Mouse (Mus musculus) retina, adult 2 months (tissue): ENCODE data around the gene Syt14.

ENCODE experiments used
- DNase-seq: peaks from one replicate; pipeline ENCODE4 v3.0.0-alpha.2; 2012; ENCODE audit warnings: low read depth, low spot score

The Syt14 gene

GRCm38 (mm10) chr1:192869761-192870160, 165.8 kb downstream of the Syt14 start:
- DNase-seq: no peak

DNA sequence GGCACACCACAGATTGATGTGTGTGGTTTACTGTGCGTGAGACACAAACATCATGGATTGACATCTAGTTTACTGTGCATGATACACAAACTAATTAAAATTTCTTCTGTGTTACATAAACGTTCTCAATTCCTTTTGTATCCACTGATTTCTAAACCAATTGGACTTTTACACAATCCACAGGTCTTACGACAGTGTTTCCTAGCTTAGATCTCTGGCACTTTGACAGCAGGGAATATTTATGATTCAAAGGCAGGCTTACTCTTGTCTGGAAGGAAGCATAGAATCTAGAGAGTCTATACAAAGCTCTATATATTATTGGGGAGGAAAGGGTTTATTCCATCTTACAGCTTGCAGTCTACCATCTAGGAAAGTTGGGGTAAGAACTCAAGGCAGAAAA, 171.1 kb downstream of the Syt14 start:
- DNase-seq: no peak

DNA sequence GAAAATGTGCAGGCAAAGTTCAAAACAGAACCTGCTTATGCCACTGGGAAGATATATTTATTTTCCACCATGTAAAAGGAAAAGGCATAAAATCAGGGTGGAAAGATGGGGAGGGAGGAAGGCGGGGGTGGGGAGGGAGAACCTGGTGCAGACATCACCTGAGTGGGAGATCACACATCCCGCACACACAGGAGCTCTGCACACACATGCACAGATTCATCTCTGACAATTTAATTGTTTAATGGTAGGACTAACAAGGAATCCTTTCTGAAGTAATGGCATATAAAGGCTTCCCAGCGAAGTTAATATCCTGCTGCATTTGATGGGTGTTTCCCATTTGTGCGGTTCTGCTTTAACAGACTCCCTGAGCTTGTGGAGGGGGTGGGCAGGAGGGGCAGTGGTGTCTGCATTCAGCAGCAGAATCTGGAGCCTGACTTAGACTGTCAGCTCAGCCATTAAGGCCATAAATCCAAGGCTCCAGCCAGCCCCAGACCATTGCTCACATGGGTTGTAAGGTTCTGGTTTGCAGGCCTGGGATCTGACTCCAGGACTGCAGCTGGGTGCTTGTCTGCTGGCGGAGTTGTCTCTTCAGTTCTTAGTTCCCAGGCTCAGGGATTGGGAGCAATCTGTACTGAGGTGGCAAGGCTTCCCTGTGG, 174.1 kb downstream of the Syt14 start:
- DNase-seq: no peak

DNA sequence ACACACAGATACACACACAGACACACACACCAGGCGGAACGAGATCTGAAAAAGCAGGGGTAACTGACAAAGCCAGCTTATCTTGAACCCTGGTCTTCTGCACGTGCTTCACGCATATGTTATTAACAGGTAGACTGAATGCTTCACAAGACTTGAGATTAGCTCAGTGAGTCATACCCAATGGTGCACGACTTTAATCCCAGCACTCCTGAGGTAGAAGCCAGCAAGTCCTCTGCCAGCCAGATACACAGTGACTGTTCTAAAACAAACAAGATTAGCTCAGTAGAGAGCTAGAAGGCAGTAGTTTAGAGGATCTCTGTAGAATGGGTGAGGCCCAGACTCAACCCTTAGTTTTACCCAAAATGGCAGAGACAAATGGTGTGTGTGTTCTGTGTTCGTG, 175.3 kb downstream of the Syt14 start:
- DNase-seq: no peak

DNA sequence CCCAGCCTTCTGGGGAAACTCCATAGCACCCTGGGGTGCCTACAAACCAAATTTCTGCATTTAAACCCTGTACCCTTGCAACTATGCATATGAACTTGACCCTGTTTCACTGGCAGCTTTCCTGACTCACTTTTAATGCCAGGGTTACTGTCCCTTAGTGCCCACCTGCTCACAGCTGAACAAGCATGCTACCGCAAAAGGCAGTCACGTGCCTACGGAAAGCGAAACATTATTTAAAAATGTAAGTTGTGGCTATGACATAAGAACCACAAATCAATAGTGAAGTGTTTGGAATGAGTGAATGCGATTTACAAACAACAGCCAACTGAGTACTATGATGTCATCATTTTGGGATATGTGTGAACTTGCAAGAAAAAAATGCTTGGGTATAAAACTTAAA, 178.0 kb downstream of the Syt14 start:
- DNase-seq: no peak

DNA sequence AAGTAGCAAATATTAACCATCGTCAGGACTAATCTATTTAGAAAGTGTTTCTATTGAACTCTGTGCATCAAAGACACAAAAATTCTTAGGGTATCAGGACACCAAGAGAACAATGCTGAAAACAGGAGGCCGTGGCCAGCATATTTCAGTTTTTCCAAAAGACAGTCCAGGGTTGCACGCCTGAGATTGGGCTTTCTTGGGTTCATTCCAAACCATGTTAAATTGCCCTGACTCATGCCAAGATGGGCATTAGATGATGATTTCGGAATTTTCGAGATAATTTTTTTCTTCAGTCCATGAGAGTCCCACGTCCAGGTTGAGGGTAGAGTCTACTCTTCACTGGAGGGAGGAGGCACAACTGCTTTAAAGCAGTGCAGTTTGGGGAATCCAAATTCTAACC, 178.6 kb downstream of the Syt14 start:
- no peak for DNase-seq

DNA sequence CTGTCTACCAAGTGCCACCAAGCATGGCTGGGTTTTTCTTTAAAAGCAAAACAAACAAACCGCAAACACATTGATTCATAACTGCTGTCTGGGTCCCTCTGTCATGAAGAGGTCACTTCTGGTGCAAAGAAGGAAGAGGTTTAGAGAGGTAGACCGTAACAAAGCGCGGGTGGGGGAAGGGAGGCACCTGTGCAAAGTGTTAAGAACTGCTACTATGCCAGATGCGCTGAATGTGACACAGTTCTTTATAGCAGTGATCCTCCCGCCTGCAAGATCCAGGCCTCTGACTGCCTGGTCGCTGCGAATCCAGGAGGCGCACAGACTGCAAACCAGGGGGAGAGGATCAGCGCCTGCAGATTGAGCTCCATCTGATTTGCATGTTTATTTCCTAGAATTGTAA, 179.2 kb downstream of the Syt14 start:
- no peak for DNase-seq

GRCm38 (mm10) chr1:192855474-192856230, 179.9 kb downstream of the Syt14 start, which contains the start of gene Sertad4:
Gene Sertad4, minus strand, starts transcription at chr1:192855756.
- no peak for DNase-seq

- no peak for DNase-seq
Measured at GRCm38 (mm10) chr1:192854819-192855271, 180.7 kb downstream of the Syt14 start.

- DNase-seq: no peak
Measured at GRCm38 (mm10) chr1:192853988-192854818, 181.4 kb downstream of the Syt14 start.

GRCm38 (mm10) chr1:192853429-192853828, 182.1 kb downstream of the Syt14 start:
- no peak for DNase-seq

DNA sequence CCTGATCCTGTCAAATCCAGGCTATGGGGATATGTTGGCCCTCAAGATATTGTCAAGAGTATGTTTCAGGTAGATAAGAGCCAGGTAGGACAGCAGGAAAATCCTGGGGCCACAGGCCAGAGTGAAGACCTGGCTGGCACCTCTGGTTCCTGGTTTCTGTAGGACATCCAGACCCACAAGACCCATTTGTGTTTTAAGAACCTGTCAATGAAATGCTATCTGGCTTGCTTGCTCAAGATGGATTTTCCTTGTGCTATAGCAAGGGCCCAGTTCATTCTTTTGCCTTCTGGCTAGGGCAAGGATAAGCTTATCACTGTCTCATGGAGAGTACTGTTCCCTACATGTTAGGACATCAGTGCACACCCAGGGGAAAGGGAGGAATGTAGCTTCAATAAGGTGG, 183.5 kb downstream of the Syt14 start:
- no peak for DNase-seq

DNA sequence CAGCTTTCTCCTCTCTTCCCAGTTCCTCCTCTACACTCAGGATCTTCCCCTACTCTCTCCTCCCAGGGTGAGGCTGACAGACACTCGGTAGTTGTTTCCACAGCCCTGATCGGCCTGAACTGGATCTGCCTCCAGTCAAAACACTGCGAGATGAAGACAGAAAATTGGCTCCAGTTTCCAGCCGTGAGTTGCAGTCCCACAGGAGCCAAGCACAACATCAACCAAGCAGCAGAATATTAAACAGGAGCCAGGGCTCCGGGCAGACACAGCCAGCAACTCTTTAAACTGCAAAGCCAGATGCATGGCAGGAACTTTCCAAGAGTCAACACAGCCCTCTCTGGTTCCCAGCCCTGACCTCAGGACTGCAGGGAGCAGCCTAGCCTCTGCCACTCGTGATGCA, 183.9 kb downstream of the Syt14 start:
- DNase-seq: no peak

DNA sequence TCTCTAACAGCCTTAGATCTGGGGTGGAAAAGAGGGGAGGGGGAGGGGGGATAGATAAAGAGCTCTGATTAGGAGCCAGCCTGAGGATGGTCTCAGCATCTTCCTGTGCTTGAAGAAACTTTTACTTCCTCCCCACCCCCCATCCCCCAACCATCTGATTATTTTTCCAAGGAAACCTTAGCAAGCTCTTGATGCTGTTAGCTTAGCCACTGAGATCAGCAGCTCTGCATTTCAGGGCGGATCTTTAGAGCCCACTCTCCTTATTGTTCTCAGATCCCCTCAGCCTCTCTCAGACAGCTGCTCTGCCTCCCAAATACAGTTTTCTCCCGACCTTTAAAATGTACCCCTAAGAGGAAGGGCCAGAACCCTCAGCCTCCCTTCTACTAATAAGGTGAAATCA, 184.4 kb downstream of the Syt14 start:
- DNase-seq: no peak

DNA sequence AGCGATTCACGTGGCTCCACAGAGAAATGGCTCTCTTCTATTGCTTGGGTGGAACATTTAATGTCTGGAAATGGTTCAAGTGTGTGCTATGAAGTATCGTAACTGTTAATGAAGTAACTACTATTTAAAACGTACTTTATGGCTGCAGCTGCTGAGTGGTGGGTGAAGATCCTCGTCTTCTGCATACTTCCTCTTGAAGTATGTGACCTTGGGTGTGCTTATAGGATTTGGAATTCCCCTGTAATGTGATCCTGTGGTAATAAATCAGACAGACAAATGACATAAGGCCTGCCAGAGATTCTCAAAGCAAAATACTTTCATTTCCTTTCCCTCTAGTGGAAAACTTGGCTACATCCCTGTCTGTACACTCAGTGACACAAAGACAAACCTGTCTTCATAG, 186.0 kb downstream of the Syt14 start:
- no peak for DNase-seq

DNA sequence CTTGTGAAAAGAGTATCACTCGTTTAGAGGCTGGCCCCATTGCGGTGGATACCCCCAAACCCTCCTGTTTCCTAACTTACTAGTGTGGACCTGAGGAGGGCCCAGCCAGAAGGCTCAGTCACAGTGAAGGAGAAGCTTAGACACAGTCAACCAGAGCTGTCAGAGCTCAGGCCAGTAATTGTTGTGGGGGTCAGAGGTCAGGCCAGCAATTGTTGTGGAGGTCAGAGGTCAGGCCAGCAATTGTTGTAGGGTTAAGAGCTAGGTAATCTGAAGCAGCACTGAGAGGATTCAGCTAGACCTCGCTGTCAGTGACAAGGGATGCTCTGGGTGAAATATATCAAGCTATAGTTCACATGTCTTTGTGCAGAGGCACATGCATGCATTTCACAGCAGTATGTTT, 188.3 kb downstream of the Syt14 start:
- no peak for DNase-seq
